Mouse (Mus musculus): ENCODE data around the gene Depdc1b.

Depdc1b gene

GRCm38 (mm10) chr13:108448348-108448931 is 132.3 kb downstream of the Depdc1b start:
- 61% methylated on average over 11 of the region's 11 CpGs for WGBS

- 37% methylated on average over 10 of the region's 10 CpGs for WGBS
Measured at GRCm38 (mm10) chr13:108449116-108450097, 133.3 kb downstream of the Depdc1b start, which contains the start of gene Pde4d. Pde4d (plus strand) TSS chr13:108449948.

- 81% methylated on average over 2 of the region's 2 CpGs for WGBS
Measured at GRCm38 (mm10) chr13:108451122-108451521, 135.0 kb downstream of the Depdc1b start.

GRCm38 (mm10) chr13:108453064-108453919 is 137.2 kb downstream of the Depdc1b start:
- WGBS = 73% methylated on average over 6 of the region's 6 CpGs

Measured in cerebral cortex, adult 2 months (tissue).